Mouse (Mus musculus) MEL (cell line): Measurements from ENCODE around the gene Cdk2ap2. TPM values are rescaled to one million over a fixed set of nuclear protein-coding genes. Genes with fewer than 3 reads are reported as not detected.

Source experiments
- DNase-seq: peaks from one replicate; pipeline ENCODE4 v3.0.0; 2011; ENCODE audit warnings: low read depth, low spot score
- H3K27ac ChIP-seq: 2 replicates; pipeline ENCODE4 v1.5.1; 2012; ENCODE audit warnings: low read depth, mild to moderate bottlenecking, control low read depth, low read length, moderate library complexity; ENCODE audit not compliant: control insufficient read depth
- H3K27me3 ChIP-seq, 2 experiments: fragments of 150-350 bp in 1 of 2; sonication (generic) in 1 of 2; 2 replicates each; pipeline ENCODE4 v1.6.1; 2012; ENCODE audit warnings: low read length in 2 of 2, mild to moderate bottlenecking in 2 of 2, improper control_type of control experiment in 1 of 2, moderate library complexity in 1 of 2; ENCODE audit not compliant: insufficient read depth in 2 of 2, control insufficient read depth in 1 of 2
- H3K36me3 ChIP-seq, 2 experiments: 2 replicates each; pipeline ENCODE4 v1.6.1; 2012 to 2014; ENCODE audit warnings: low read length in 2 of 2, improper control_type of control experiment in 1 of 2, inconsistent platforms in 1 of 2, mild to moderate bottlenecking in 1 of 2; ENCODE audit not compliant: insufficient read depth in 2 of 2, control insufficient read depth in 1 of 2
- H3K4me1 ChIP-seq, 2 experiments: fragments of 150-350 bp in 1 of 2; sonication (generic) in 1 of 2; 2 replicates each; pipeline ENCODE4 v1.6.1; 2012; ENCODE audit warnings: low read length in 2 of 2, improper control_type of control experiment in 1 of 2, mild to moderate bottlenecking in 1 of 2; ENCODE audit not compliant: insufficient read depth in 2 of 2, control insufficient read depth in 1 of 2
- H3K4me3 ChIP-seq, 2 experiments: fragments of 150-350 bp in 1 of 2; sonication (generic) in 1 of 2; 2 replicates each; pipeline ENCODE4 v1.5.1; 2012; ENCODE audit warnings: low read depth in 2 of 2, low read length in 2 of 2, mild to moderate bottlenecking in 2 of 2, moderate library complexity in 2 of 2, control low read depth in 1 of 2, improper control_type of control experiment in 1 of 2; ENCODE audit not compliant: control insufficient read depth in 1 of 2, insufficient read depth in 1 of 2
- H3K79me2 ChIP-seq: 2 replicates; pipeline ENCODE4 v1.6.1; 2012; ENCODE audit warnings: mild to moderate bottlenecking, low read length, moderate library complexity; ENCODE audit not compliant: control insufficient read depth, poor library complexity, insufficient read depth
- H3K9ac ChIP-seq: 2 replicates; pipeline ENCODE4 v1.6.1; 2012; ENCODE audit warnings: low read depth, mild to moderate bottlenecking, control low read depth, low read length, moderate library complexity; ENCODE audit not compliant: control insufficient read depth, poor library complexity, severe bottlenecking
- H3K9me3 ChIP-seq: fragments of 150-350 bp; sonication (generic); replicated peaks from 2 replicates; pipeline ENCODE4 v1.6.1; 2012; ENCODE audit warnings: mild to moderate bottlenecking, low read length, improper control_type of control experiment, moderate library complexity; ENCODE audit not compliant: insufficient read depth
- BHLHE40 ChIP-seq: IDR thresholded peaks from 2 replicates; pipeline ENCODE4 v1.6.1; 2012; ENCODE audit warnings: low read depth, mild to moderate bottlenecking, inconsistent platforms, low read length, improper control_type of control experiment, borderline replicate concordance
- CHD1 ChIP-seq: IDR thresholded peaks from 2 replicates; pipeline ENCODE4 v1.6.1; 2012; ENCODE audit warnings: low read depth, mild to moderate bottlenecking, inconsistent platforms, low read length, improper control_type of control experiment
- CTCF ChIP-seq, 3 experiments: IDR thresholded peaks in 2 of 3; conservative IDR thresholded peaks in 1 of 3; 2 replicates each; pipeline ENCODE4 v1.5.1; 2011 to 2012; ENCODE audit warnings: low read length in 3 of 3, low read depth in 2 of 3, mild to moderate bottlenecking in 2 of 3, improper control_type of control experiment in 1 of 3, inconsistent platforms in 1 of 3, mixed read lengths in 1 of 3, moderate library complexity in 1 of 3; ENCODE audit not compliant: control insufficient read depth in 1 of 3, insufficient read depth in 1 of 3, poor library complexity in 1 of 3, severe bottlenecking in 1 of 3
- ELF1 ChIP-seq: IDR thresholded peaks from 2 replicates; pipeline ENCODE4 v1.6.1; 2014; ENCODE audit warnings: low read depth, mild to moderate bottlenecking, inconsistent platforms, low read length, improper control_type of control experiment, moderate library complexity
- EP300 ChIP-seq, 2 experiments: IDR thresholded peaks; 2 replicates each; pipeline ENCODE4 v1.6.1; 2011; ENCODE audit warnings: improper control_type of control experiment in 2 of 2, low read length in 2 of 2, low read depth in 1 of 2, mild to moderate bottlenecking in 1 of 2
- GATA1 ChIP-seq: IDR thresholded peaks from 2 replicates; pipeline ENCODE4 v1.6.1; 2011; ENCODE audit warnings: low read depth, low read length, improper control_type of control experiment
- JUND ChIP-seq: IDR thresholded peaks from 2 replicates; pipeline ENCODE4 v1.6.1; 2011; ENCODE audit warnings: low read depth, mild to moderate bottlenecking, improper control_type of control experiment, low read length
- KAT2A ChIP-seq: conservative IDR thresholded peaks from 2 replicates; pipeline ENCODE4 v1.6.1; 2012; ENCODE audit warnings: low read depth, low read length, improper control_type of control experiment, inconsistent platforms
- MAFK ChIP-seq: IDR thresholded peaks from 2 replicates; pipeline ENCODE4 v1.6.1; 2011; ENCODE audit warnings: low read depth, mild to moderate bottlenecking, low read length, improper control_type of control experiment, borderline replicate concordance
- MAX ChIP-seq: IDR thresholded peaks from 2 replicates; pipeline ENCODE4 v1.6.1; 2011; ENCODE audit warnings: low read length, improper control_type of control experiment
- MEF2A ChIP-seq: IDR thresholded peaks from 2 replicates; pipeline ENCODE4 v1.6.1; 2014; ENCODE audit warnings: low read depth, mild to moderate bottlenecking, inconsistent platforms, low read length, improper control_type of control experiment; ENCODE audit not compliant: poor library complexity, insufficient replicate concordance, severe bottlenecking; ENCODE audit errors: extremely low read depth
- MXI1 ChIP-seq: IDR thresholded peaks from 2 replicates; pipeline ENCODE4 v1.6.1; 2011; ENCODE audit warnings: mild to moderate bottlenecking, low read depth, low read length, improper control_type of control experiment
- MYC ChIP-seq: IDR thresholded peaks from 2 replicates; pipeline ENCODE4 v1.6.1; 2011; ENCODE audit warnings: low read depth, mild to moderate bottlenecking, low read length, improper control_type of control experiment, moderate library complexity
- NRF1 ChIP-seq: IDR thresholded peaks from 2 replicates; pipeline ENCODE4 v1.6.1; 2014; ENCODE audit warnings: low read depth, mild to moderate bottlenecking, inconsistent platforms, low read length, improper control_type of control experiment, moderate library complexity; ENCODE audit not compliant: poor library complexity, insufficient read depth, severe bottlenecking
- POLR2AphosphoS2 ChIP-seq: IDR thresholded peaks from 2 replicates; pipeline ENCODE4 v1.6.1; 2011; ENCODE audit warnings: low read length, improper control_type of control experiment
- RCOR1 ChIP-seq: IDR thresholded peaks from 2 replicates; pipeline ENCODE4 v1.6.1; 2012; ENCODE audit warnings: low read depth, mild to moderate bottlenecking, inconsistent platforms, low read length, improper control_type of control experiment
- USF2 ChIP-seq, 2 experiments: IDR thresholded peaks; 2 replicates each; pipeline ENCODE4 v1.6.1; 2011 to 2012; ENCODE audit warnings: improper control_type of control experiment in 2 of 2, low read length in 2 of 2, borderline replicate concordance in 1 of 2, inconsistent platforms in 1 of 2, low read depth in 1 of 2, mild to moderate bottlenecking in 1 of 2; ENCODE audit not compliant: insufficient read depth in 1 of 2
- ZC3H11A ChIP-seq: IDR thresholded peaks from 2 replicates; pipeline ENCODE4 v1.6.1; 2012; ENCODE audit warnings: low read depth, mild to moderate bottlenecking, inconsistent platforms, low read length, improper control_type of control experiment
- ZKSCAN1 ChIP-seq: IDR thresholded peaks from 2 replicates; pipeline ENCODE4 v1.6.1; 2012; ENCODE audit warnings: low read depth, mild to moderate bottlenecking, inconsistent platforms, low read length, improper control_type of control experiment, moderate library complexity
- ZMIZ1 ChIP-seq: IDR thresholded peaks from 2 replicates; pipeline ENCODE4 v1.6.1; 2012; ENCODE audit warnings: low read depth, mild to moderate bottlenecking, inconsistent platforms, low read length, improper control_type of control experiment, moderate library complexity
- ZNF384 ChIP-seq: IDR thresholded peaks from 2 replicates; pipeline ENCODE4 v1.6.1; 2012; ENCODE audit warnings: low read depth, mild to moderate bottlenecking, inconsistent platforms, low read length, improper control_type of control experiment
- polyA plus RNA-seq, 2 experiments: library from polyadenylated mRNA; stranded (reverse) in 1 of 2; unstranded in 1 of 2; fragments of >175 nt in 1 of 2; fragments of >200 nt in 1 of 2; gene quantifications; 2 replicates each; pipeline versions ENCODE4 v1.2.1 to v1.2.4; 2012; ENCODE audit warnings: low replicate concordance in 2 of 2, low read depth in 1 of 2; ENCODE audit not compliant: insufficient read length in 2 of 2, insufficient read depth in 1 of 2, missing spikeins in 1 of 2
- total RNA-seq: library from RNA; depleted of rRNA; stranded (reverse); fragments of 300-350 nt; gene quantifications from 2 replicates; pipeline ENCODE4 v1.2.3, GENCODE M21; 2012

Cdk2ap2 gene
- total and polyA plus RNA-seq, 3 experiments: 53.5 to 97.6 TPM; not detected in 1

GRCm38 (mm10) chr19:4068717-4069410 lies 28.1 kb upstream of the Cdk2ap2 start:
- no peak overlapping the region for H3K27ac ChIP-seq
- H3K27me3 ChIP-seq: peaks cover 6 to 7% of the 10 kb centered on the region in 2 experiments
- H3K36me3 ChIP-seq: no peaks in the 10 kb centered on the region
- H3K9ac ChIP-seq: no peak overlapping the region
- no peak for TF ChIP-seq MXI1
- TF ChIP-seq ZNF384: no peak
- TF ChIP-seq BHLHE40: no peak
- TF ChIP-seq EP300 (IDR thresholded peaks at IDR 0.05; ENCODE audit: low read depth in 1 of 2, low read length in 2 of 2): no peak
- no peak for TF ChIP-seq GATA1
- no peak for TF ChIP-seq MYC
- no peak for TF ChIP-seq KAT2A
- TF ChIP-seq MAX: no peak
- no peak for TF ChIP-seq MAFK
- TF ChIP-seq, all 39 proteins: peak for 0
- Histone ChIP-seq H3K9me3 (no peaks in the 10 kb centered on the region), H3K4me1 (peaks cover 0 to 2% of the 10 kb centered on the region in 2 experiments; a peak in 1 of 4 replicates), H3K79me2 (no peaks in the 10 kb centered on the region), H3K4me3 (no peak overlapping the region)
- no peak for DNase-seq

GRCm38 (mm10) chr19:4070311-4070710 lies 26.7 kb upstream of the Cdk2ap2 start:
- Histone ChIP-seq H3K4me3 (no peak overlapping the region), H3K4me1 (no peaks in the 10 kb centered on the region), H3K79me2 (no peaks in the 10 kb centered on the region), H3K27me3 (peaks cover 7 to 9% of the 10 kb centered on the region in 2 experiments), H3K27ac (no peak overlapping the region), H3K9me3 (no peaks in the 10 kb centered on the region), H3K36me3 (no peaks in the 10 kb centered on the region), H3K9ac (no peak overlapping the region)
- no peak for DNase-seq
- no peak for TF ChIP-seq ELF1
- no peak for TF ChIP-seq ZC3H11A
- TF ChIP-seq NRF1: no peak
- TF ChIP-seq CTCF (IDR thresholded peaks at IDR 0.05 in 2 of 3, conservative IDR thresholded peaks at IDR 0.05 in 1 of 3; ENCODE audit: control insufficient read depth in 1 of 3, insufficient read depth in 1 of 3, low read depth in 2 of 3, low read length in 3 of 3, poor library complexity in 1 of 3, severe bottlenecking in 1 of 3): no peak
- TF ChIP-seq ZMIZ1: no peak
- no peak for TF ChIP-seq ZKSCAN1
- no peak for TF ChIP-seq ZNF384
- TF ChIP-seq KAT2A: no peak
- no peak for TF ChIP-seq MYC
- no peak for TF ChIP-seq JUND
- TF ChIP-seq MEF2A: no peak
- TF ChIP-seq USF2 (IDR thresholded peaks at IDR 0.05; ENCODE audit: borderline replicate concordance in 1 of 2, insufficient read depth in 1 of 2, low read depth in 1 of 2, low read length in 2 of 2): no peak
- TF ChIP-seq CHD1: no peak
- no peak for TF ChIP-seq POLR2AphosphoS2
- no peak for TF ChIP-seq RCOR1
